Mouse (Mus musculus) stomach, postnatal 0 days (tissue): ENCODE results near the gene Hist1h2bh. TPM values are rescaled to one million over a fixed set of nuclear protein-coding genes. Genes with fewer than 3 reads are reported as not detected.
"Not testable (repeated sequence)": the region's sequence is repeated elsewhere in the genome, so short reads cannot be mapped to it uniquely, and the experiment has no call there.

ENCODE experiments used
- ATAC-seq: fragments of 200-750 bp; cut with Nextera tagmentation; 2 replicates; pipeline ENCODE4 v1.8.0; 2017; ENCODE audit not compliant: low FRiP score, low TSS enrichment
- DNase-seq: peaks from one replicate; pipeline ENCODE4 v3.0.0-alpha.2; 2016; ENCODE audit warnings: low spot score
- H3K27ac ChIP-seq: fragments of 300-500 bp; sonication (generic); replicated peaks from 2 replicates; pipeline ENCODE4 v1.5.1; 2014; ENCODE audit warnings: mild to moderate bottlenecking, control low read depth
- H3K27me3 ChIP-seq: fragments of 300-500 bp; sonication (generic); 2 replicates; pipeline ENCODE4 v1.6.1; 2014; ENCODE audit warnings: low read length; ENCODE audit not compliant: control insufficient read depth, insufficient read depth
- H3K36me3 ChIP-seq: fragments of 300-500 bp; sonication (generic); 2 replicates; pipeline ENCODE4 v1.6.1; 2014; ENCODE audit warnings: low read length, mixed read lengths; ENCODE audit not compliant: control insufficient read depth, insufficient read depth
- H3K4me1 ChIP-seq: fragments of 300-500 bp; sonication (generic); replicated peaks from 2 replicates; pipeline ENCODE4 v1.6.1; 2014; ENCODE audit warnings: antibody characterized with exemption; ENCODE audit not compliant: control insufficient read depth, insufficient read depth
- H3K4me2 ChIP-seq: fragments of 300-500 bp; sonication (generic); replicated peaks from 2 replicates; pipeline ENCODE4 v1.6.1; 2014; ENCODE audit warnings: low read depth, mild to moderate bottlenecking, control low read depth, moderate library complexity
- H3K4me3 ChIP-seq: fragments of 300-500 bp; sonication (generic); 2 replicates; pipeline ENCODE4 v1.5.1; 2014; ENCODE audit warnings: low read depth, low read length, control low read depth
- H3K9ac ChIP-seq: fragments of 300-500 bp; sonication (generic); 2 replicates; pipeline ENCODE4 v1.6.1; 2014; ENCODE audit warnings: mild to moderate bottlenecking, low read length, control low read depth, mixed read lengths
- H3K9me3 ChIP-seq: fragments of 300-500 bp; sonication (generic); 2 replicates; pipeline ENCODE4 v1.6.1; 2016; ENCODE audit warnings: low read length; ENCODE audit not compliant: control insufficient read depth
- CTCF ChIP-seq: IDR thresholded peaks from 2 replicates; pipeline ENCODE4 v1.5.1; 2016; ENCODE audit warnings: antibody characterized with exemption, low read depth, mild to moderate bottlenecking, moderate library complexity
- EP300 ChIP-seq: optimal IDR thresholded peaks from 2 replicates; pipeline ENCODE3; 2016; ENCODE audit warnings: antibody characterized with exemption
- WGBS: fragments of 180-500 bp; shearing (Covaris S2); extraction: QIAGEN DNeasy Blood & Tissue Kit; methylation state at CpG from one replicate; pipeline ENCODE4 v1.1.7; 2014; 5-methylcytosine and 5-hydroxymethylcytosine counted together
- polyA plus RNA-seq: library from polyadenylated mRNA; unstranded; fragments of >200 nt; fragmentation: Nextera tagmentation; extraction: Ambion mirVana; gene quantifications from 2 replicates; pipeline ENCODE4 v1.2.1, GENCODE M21; 2015

Gene Hist1h2bh
- polyA plus RNA-seq, 1 experiment from 2014 or later = 0.62 TPM

- Histone ChIP-seq H3K4me3 (no peak overlapping the region), H3K9ac (no peak overlapping the region)
- 69% methylated on average over 3 of the region's 3 CpGs for WGBS
Measured at GRCm38 (mm10) chr13:23537006-23537710, 6.0 kb downstream of the Hist1h2bh start.

GRCm38 (mm10) chr13:23536076-23536822 is 6.9 kb downstream of the Hist1h2bh start:
- Histone ChIP-seq H3K27ac (no peak overlapping the region), H3K4me1 (no peaks in the 10 kb centered on the region), H3K9me3 (no peaks in the 10 kb centered on the region), H3K4me3 (peak overlapping the region; percentile 45), H3K4me2 (peak overlapping the region; percentile 73), H3K36me3 (no peaks in the 10 kb centered on the region), H3K27me3 (no peaks in the 10 kb centered on the region), H3K9ac (peak overlapping the region; percentile 35; the same call in 1 of the 2 replicates)
- DNase-seq = no peak
- ATAC-seq = no peak
- TF ChIP-seq EP300 (no peak), CTCF (no peak)
- WGBS = 14% methylated on average over 7 of the region's 7 CpGs

More at GRCm38 (mm10) chr13:23537006-23537710, 6.0 kb downstream of the Hist1h2bh start:
- TF ChIP-seq CTCF (no peak), EP300 (no peak)
- Histone ChIP-seq H3K4me1 (no peaks in the 10 kb centered on the region), H3K4me2 (no peak overlapping the region), H3K27ac (no peak overlapping the region), H3K27me3 (no peaks in the 10 kb centered on the region), H3K36me3 (no peaks in the 10 kb centered on the region), H3K9me3 (no peaks in the 10 kb centered on the region)
- no peak for DNase-seq
- ATAC-seq = no peak

- under 1% methylated on average over 37 of the region's 62 CpGs for WGBS
- not testable (repeated sequence) for H3K36me3 ChIP-seq
Measured at GRCm38 (mm10) chr13:23535137-23536075, 7.8 kb downstream of the Hist1h2bh start, which contains the start of gene Hist1h3g. Gene Hist1h3g, plus strand, starts transcription at chr13:23535422.

GRCm38 (mm10) chr13:23534368-23535131 is 8.6 kb downstream of the Hist1h2bh start:
- Histone ChIP-seq H3K27me3 (no peaks in the 10 kb centered on the region), H3K4me1 (no peaks in the 10 kb centered on the region), H3K36me3 (no peaks in the 10 kb centered on the region), H3K9ac (peak overlapping the region; percentile 57), H3K27ac (peak overlapping the region; percentile 74), H3K4me3 (peak overlapping the region; percentile 45), H3K9me3 (no peaks in the 10 kb centered on the region), H3K4me2 (peak overlapping the region; percentile 73)
- TF ChIP-seq CTCF (no peak), EP300 (no peak)
- DNase-seq = no peak
- ATAC-seq = no peak
- WGBS = under 1% methylated on average over 15 of the region's 15 CpGs

More at GRCm38 (mm10) chr13:23535137-23536075, 7.8 kb downstream of the Hist1h2bh start, which contains the start of gene Hist1h3g:
- H3K4me3 ChIP-seq = peak within 1 kb of the TSS; percentile 45
- H3K4me2 ChIP-seq = peak within 1 kb of the TSS; percentile 73
- peak within 1 kb of the TSS; percentile 57 for H3K9ac ChIP-seq
- ATAC-seq = peak; percentile 87
- H3K4me1 ChIP-seq, H3K9me3 ChIP-seq, H3K27me3 ChIP-seq: not testable (repeated sequence)
- DNase-seq = peak; percentile 86
- peak within 1 kb of the TSS; percentile 74 for H3K27ac ChIP-seq
